Mouse (Mus musculus) v-Abl transformed pro-B cells (cell line): ENCODE measurements around the gene Srr.

Experiments
- in situ Hi-C, 2 experiments: fragments of 400-800 bp; cut with MboI; formaldehyde crosslinking; loops; one replicate each; pipeline ENCODE4 v1.15.1; 2025; ENCODE audit not compliant: unreplicated experiment in 2 of 2

Srr gene

GRCm38 (mm10) chr11:74925577-74926387 is at the start of gene Srr, which contains the start of gene Smg6:
TSS of gene Srr (minus strand) at chr11:74925948.
TSS of gene Smg6 (plus strand) at chr11:74925823.
- in situ Hi-C loops: no loop called here

GRCm38 (mm10) chr11:74974615-74975014 is 48.9 kb upstream of the Srr start:
- in situ Hi-C loops: loop anchor here in 1 of 2 experiments (25.0 kb wide), 1 partner anchor 313 kb away; no protein-coding TSS in a partner anchor

- in situ Hi-C loops: no loop called here
Measured at GRCm38 (mm10) chr11:74973290-74974157, 47.8 kb upstream of the Srr start.

GRCm38 (mm10) chr11:74965516-74965915 is 39.8 kb upstream of the Srr start:
- in situ Hi-C loops: no loop called here

- in situ Hi-C loops: no loop called here
Measured at GRCm38 (mm10) chr11:74962846-74963407, 37.2 kb upstream of the Srr start.

GRCm38 (mm10) chr11:74961953-74962352 is 36.2 kb upstream of the Srr start:
- in situ Hi-C loops: no loop called here

GRCm38 (mm10) chr11:74960031-74960551 is 34.3 kb upstream of the Srr start:
- in situ Hi-C loops: no loop called here

- in situ Hi-C loops: no loop called here
Measured at GRCm38 (mm10) chr11:74959501-74959900, 33.8 kb upstream of the Srr start.

- in situ Hi-C loops: no loop called here
Measured at GRCm38 (mm10) chr11:74957600-74957999, 31.9 kb upstream of the Srr start.

- in situ Hi-C loops: no loop called here
Measured at GRCm38 (mm10) chr11:74956006-74956405, 30.3 kb upstream of the Srr start.

- in situ Hi-C loops: no loop called here
Measured at GRCm38 (mm10) chr11:74954901-74955300, 29.2 kb upstream of the Srr start.

- in situ Hi-C loops: no loop called here
Measured at GRCm38 (mm10) chr11:74946348-74946747, 20.6 kb upstream of the Srr start.

GRCm38 (mm10) chr11:74930391-74930790 is 4.6 kb upstream of the Srr start:
- in situ Hi-C loops: no loop called here

GRCm38 (mm10) chr11:74929111-74929510 is 3.4 kb upstream of the Srr start:
- in situ Hi-C loops: no loop called here

- in situ Hi-C loops: no loop called here
Measured at GRCm38 (mm10) chr11:74927236-74927725, 1.5 kb upstream of the Srr start.

- in situ Hi-C loops: no loop called here
Measured at GRCm38 (mm10) chr11:74926388-74927005, 749 bp upstream of the Srr start.

- in situ Hi-C loops: no loop called here
Measured at GRCm38 (mm10) chr11:74924149-74924548, 1.6 kb downstream of the Srr start.

- in situ Hi-C loops: no loop called here
Measured at GRCm38 (mm10) chr11:74919249-74919648, 6.5 kb downstream of the Srr start.

GRCm38 (mm10) chr11:74912492-74912891 is 13.3 kb downstream of the Srr start:
- in situ Hi-C loops: no loop called here

GRCm38 (mm10) chr11:74909978-74910377 is 15.8 kb downstream of the Srr start:
- in situ Hi-C loops: no loop called here
